ENCODE assay signal across 27 mouse cellular contexts in genomic region chr6:124790121-124790520, GRCm38 (mm10). TPM values are rescaled to one million over a fixed set of nuclear protein-coding genes. Genes with fewer than 3 reads are reported as not detected.
DNase-seq lines count a peak whose midpoint lies in the region; ATAC-seq and TF ChIP-seq lines count a peak whose summit lies in the region.
"Had no signal": no experiment of that assay in that cellular context is flagged by ENCODE, and none has a peak within 500 bp of the region (broad histone marks: within the 10 kb centered on the region; RNA-seq: fewer than 3 reads in every experiment).

No protein-coding gene starts in this region.

- no peak overlapping the region for H3K9ac ChIP-seq in kidney, embryonic 15.5 days
- H3K9ac ChIP-seq in midbrain, embryonic 11.5 days (ENCODE audit: low read length): no peak overlapping the region
- H3K9ac ChIP-seq in midbrain, embryonic 14.5 days (replicated peaks; ENCODE audit: low read length): no peak overlapping the region
- H3K9ac ChIP-seq in embryonic facial prominence, embryonic 15.5 days: no peak overlapping the region
- H3K9ac ChIP-seq in stomach, postnatal 0 days (ENCODE audit: low read length): no peak overlapping the region
- no peak overlapping the region for H3K9ac ChIP-seq in forebrain, embryonic 13.5 days
- H3K9ac ChIP-seq: heart, embryonic 15.5 days; intestine, embryonic 15.5 days; limb, embryonic 13.5 days; neural tube, embryonic 12.5 days had no signal

- TF ChIP-seq CTCF in stomach, postnatal 0 days (IDR thresholded peaks at IDR 0.05; ENCODE audit: low read depth): no peak

- H3K4me1 ChIP-seq in kidney, embryonic 15.5 days: peaks cover 17% of the 10 kb centered on the region
- no peaks in the 10 kb centered on the region for H3K4me1 ChIP-seq in midbrain, embryonic 11.5 days (ENCODE audit: control insufficient read depth, insufficient read depth, low read length)
- H3K4me1 ChIP-seq in midbrain, embryonic 14.5 days (ENCODE audit: control insufficient read depth, insufficient read depth, low read length): no peaks in the 10 kb centered on the region
- no peaks in the 10 kb centered on the region for H3K4me1 ChIP-seq in embryonic facial prominence, embryonic 15.5 days
- no peaks in the 10 kb centered on the region for H3K4me1 ChIP-seq in stomach, postnatal 0 days (replicated peaks; ENCODE audit: control insufficient read depth, insufficient read depth)
- no peaks in the 10 kb centered on the region for H3K4me1 ChIP-seq in forebrain, embryonic 13.5 days
- H3K4me1 ChIP-seq: heart, embryonic 10.5 days; heart, embryonic 15.5 days; intestine, embryonic 15.5 days; limb, embryonic 13.5 days; neural tube, embryonic 12.5 days had no signal

- no peaks in the 10 kb centered on the region for H3K36me3 ChIP-seq in kidney, embryonic 15.5 days
- H3K36me3 ChIP-seq in midbrain, embryonic 11.5 days (ENCODE audit: control insufficient read depth, insufficient read depth, low read length): no peaks in the 10 kb centered on the region
- no peaks in the 10 kb centered on the region for H3K36me3 ChIP-seq in midbrain, embryonic 14.5 days (ENCODE audit: control insufficient read depth, insufficient read depth, low read length)
- no peaks in the 10 kb centered on the region for H3K36me3 ChIP-seq in embryonic facial prominence, embryonic 15.5 days
- H3K36me3 ChIP-seq in stomach, postnatal 0 days (ENCODE audit: control insufficient read depth, insufficient read depth, low read length): no peaks in the 10 kb centered on the region
- H3K36me3 ChIP-seq in forebrain, embryonic 13.5 days (ENCODE audit: poor library complexity, severe bottlenecking): no peaks in the 10 kb centered on the region
- H3K36me3 ChIP-seq: heart, embryonic 10.5 days; heart, embryonic 15.5 days; intestine, embryonic 15.5 days; limb, embryonic 13.5 days; midbrain, embryonic 10.5 days; neural tube, embryonic 12.5 days had no signal

- WGBS in kidney, embryonic 15.5 days: 29% methylated on average over 4 of the region's 4 CpGs
- WGBS in midbrain, embryonic 11.5 days: 81% methylated on average over 4 of the region's 4 CpGs
- 80% methylated on average over 4 of the region's 4 CpGs for WGBS in midbrain, embryonic 14.5 days
- 18% methylated on average over 4 of the region's 4 CpGs for WGBS in embryonic facial prominence, embryonic 15.5 days
- WGBS in stomach, postnatal 0 days: 45% methylated on average over 4 of the region's 4 CpGs
- WGBS in forebrain, embryonic 13.5 days: 80% methylated on average over 4 of the region's 4 CpGs

- H3K27me3 ChIP-seq in kidney, embryonic 15.5 days: no peaks in the 10 kb centered on the region
- H3K27me3 ChIP-seq in midbrain, embryonic 11.5 days (ENCODE audit: control insufficient read depth, insufficient read depth, low read length): no peaks in the 10 kb centered on the region
- no peaks in the 10 kb centered on the region for H3K27me3 ChIP-seq in midbrain, embryonic 14.5 days (ENCODE audit: control insufficient read depth, insufficient read depth, low read length)
- H3K27me3 ChIP-seq in embryonic facial prominence, embryonic 15.5 days: no peaks in the 10 kb centered on the region
- no peaks in the 10 kb centered on the region for H3K27me3 ChIP-seq in stomach, postnatal 0 days (ENCODE audit: control insufficient read depth, insufficient read depth, low read length)
- no peaks in the 10 kb centered on the region for H3K27me3 ChIP-seq in forebrain, embryonic 13.5 days
- H3K27me3 ChIP-seq: heart, embryonic 15.5 days; intestine, embryonic 15.5 days; limb, embryonic 13.5 days; neural tube, embryonic 12.5 days had no signal

- 0 out of 2 replicates have a peak, but pooled peaks have one; percentile 49 for ATAC-seq in kidney, embryonic 15.5 days (replicated peaks; ENCODE audit: low FRiP score)
- ATAC-seq in midbrain, embryonic 11.5 days (ENCODE audit: low FRiP score): no peak
- no peak for ATAC-seq in midbrain, embryonic 14.5 days (ENCODE audit: low FRiP score, low TSS enrichment)
- no peak for ATAC-seq in embryonic facial prominence, embryonic 15.5 days (ENCODE audit: insufficient number of reproducible peaks, low FRiP score, low TSS enrichment, low read depth)
- peak; percentile 58; the same call in 1 of the 2 replicates for ATAC-seq in stomach, postnatal 0 days (ENCODE audit: low FRiP score, low TSS enrichment)
- ATAC-seq in forebrain, embryonic 13.5 days: no peak
- ATAC-seq: hindbrain, embryonic 16.5 days; intestine, embryonic 15.5 days had no signal

- H3K4me3 ChIP-seq in kidney, embryonic 15.5 days (replicated peaks): no peak overlapping the region
- no peak overlapping the region for H3K4me3 ChIP-seq in midbrain, embryonic 11.5 days (ENCODE audit: low read depth, low read length)
- H3K4me3 ChIP-seq in midbrain, embryonic 14.5 days (replicated peaks; ENCODE audit: low read depth, low read length): no peak overlapping the region
- no peak overlapping the region for H3K4me3 ChIP-seq in embryonic facial prominence, embryonic 15.5 days (replicated peaks)
- H3K4me3 ChIP-seq in stomach, postnatal 0 days (ENCODE audit: low read depth, low read length): no peak overlapping the region
- H3K4me3 ChIP-seq in forebrain, embryonic 13.5 days: no peak overlapping the region
- H3K4me3 ChIP-seq: erythroblast, embryonic 14.5 days; heart, embryonic 10.5 days; heart, embryonic 15.5 days; intestine, embryonic 15.5 days; layer of hippocampus, adult 2 months; left cerebral cortex, adult 2 months; limb, embryonic 13.5 days; midbrain, embryonic 10.5 days; myocyte; neural tube, embryonic 12.5 days had no signal

- peak overlapping the region; percentile 73 for H3K27ac ChIP-seq in kidney, embryonic 15.5 days
- no peak overlapping the region for H3K27ac ChIP-seq in midbrain, embryonic 11.5 days (ENCODE audit: low read depth, low read length)
- no peak overlapping the region for H3K27ac ChIP-seq in midbrain, embryonic 14.5 days (replicated peaks; ENCODE audit: low read depth, low read length)
- peak overlapping the region; percentile 13; the same call in 1 of the 2 replicates for H3K27ac ChIP-seq in embryonic facial prominence, embryonic 15.5 days (replicated peaks)
- no peak overlapping the region for H3K27ac ChIP-seq in stomach, postnatal 0 days (replicated peaks)
- H3K27ac ChIP-seq in forebrain, embryonic 13.5 days: no peak overlapping the region
- H3K27ac ChIP-seq: heart, embryonic 10.5 days; heart, embryonic 15.5 days; intestine, embryonic 15.5 days; layer of hippocampus, adult 2 months; left cerebral cortex, adult 2 months; limb, embryonic 13.5 days; midbrain, embryonic 10.5 days; neural tube, embryonic 12.5 days had no signal

- no peak overlapping the region for H3K4me2 ChIP-seq in kidney, embryonic 15.5 days
- no peak overlapping the region for H3K4me2 ChIP-seq in midbrain, embryonic 11.5 days
- no peak overlapping the region for H3K4me2 ChIP-seq in midbrain, embryonic 14.5 days (ENCODE audit: low read length)
- H3K4me2 ChIP-seq in embryonic facial prominence, embryonic 15.5 days (replicated peaks): no peak overlapping the region
- no peak overlapping the region for H3K4me2 ChIP-seq in stomach, postnatal 0 days (replicated peaks; ENCODE audit: low read depth)
- no peak overlapping the region for H3K4me2 ChIP-seq in forebrain, embryonic 13.5 days
- H3K4me2 ChIP-seq: heart, embryonic 15.5 days; intestine, embryonic 15.5 days; limb, embryonic 13.5 days; liver, embryonic 11.5 days; neural tube, embryonic 12.5 days had no signal

- no peak for TF ChIP-seq EP300 in stomach, postnatal 0 days (optimal IDR thresholded peaks at IDR 0.05)

- DNase-seq in kidney, adult 9 months: no peak
- DNase-seq in midbrain, embryonic 11.5 days (ENCODE audit: low spot score, missing footprints): peak; percentile 47
- DNase-seq in midbrain, embryonic 14.5 days: no peak
- DNase-seq in stomach, postnatal 0 days (ENCODE audit: low spot score): no peak
- no peak for DNase-seq in spleen, postnatal 10 days (ENCODE audit: low spot score in 2 of 2)
- DNase-seq: adrenal gland, adult 8-10 months; B cell, adult 2 months; gastrocnemius, postnatal 14 days; kidney, postnatal 14 days; lung, postnatal 10 days; thymus, postnatal 14 days had no signal

- no peaks in the 10 kb centered on the region for H3K9me3 ChIP-seq in kidney, embryonic 15.5 days (replicated peaks)
- no peaks in the 10 kb centered on the region for H3K9me3 ChIP-seq in midbrain, embryonic 11.5 days (ENCODE audit: control insufficient read depth, low read length)
- no peaks in the 10 kb centered on the region for H3K9me3 ChIP-seq in midbrain, embryonic 14.5 days (ENCODE audit: control insufficient read depth, low read length)
- H3K9me3 ChIP-seq in embryonic facial prominence, embryonic 15.5 days (replicated peaks): no peaks in the 10 kb centered on the region
- no peaks in the 10 kb centered on the region for H3K9me3 ChIP-seq in stomach, postnatal 0 days (ENCODE audit: control insufficient read depth, low read length)
- H3K9me3 ChIP-seq in forebrain, embryonic 13.5 days (replicated peaks): no peaks in the 10 kb centered on the region
- H3K9me3 ChIP-seq: heart, embryonic 10.5 days; heart, embryonic 15.5 days; intestine, embryonic 15.5 days; limb, embryonic 13.5 days; midbrain, embryonic 10.5 days; neural tube, embryonic 12.5 days had no signal

RNA-seq across cellular contexts. Expression of gene Lrrc23, which starts 10.6 kb away (rescaled TPM):
- polyA plus RNA-seq in kidney, embryonic 15.5 days (2015; fragmentation: Nextera tagmentation; extraction: Ambion mirVana): 0.37 and 0.90 TPM in 2 replicates
- polyA plus RNA-seq in midbrain, embryonic 11.5 days (2014; fragmentation: Nextera tagmentation; extraction: Ambion mirVana): 1.1 and 1.8 TPM in 2 replicates
- polyA plus RNA-seq in midbrain, embryonic 14.5 days (2014; fragmentation: Nextera tagmentation; extraction: Ambion mirVana): 1.4 and 3.2 TPM in 2 replicates
- 26.7 and 47.5 TPM in 2 replicates for polyA plus RNA-seq in embryonic facial prominence, embryonic 15.5 days (2015; fragmentation: Nextera tagmentation; extraction: Ambion mirVana)
- 0.19 and 0.28 TPM in 2 replicates for polyA plus RNA-seq in stomach, postnatal 0 days (2015; fragmentation: Nextera tagmentation; extraction: Ambion mirVana)
- 3.6 and 5.9 TPM in 2 replicates for polyA plus RNA-seq in forebrain, embryonic 13.5 days (2015; fragmentation: Nextera tagmentation; extraction: Ambion mirVana)
- polyA plus RNA-seq: erythroblast, embryonic 14.5 days; liver, embryonic 16.5 days had no signal

RNA-seq across cellular contexts. Expression of gene Spsb2, which starts 18.3 kb away (rescaled TPM):
- polyA plus RNA-seq in kidney, embryonic 15.5 days (2015; fragmentation: Nextera tagmentation; extraction: Ambion mirVana): 15.3 and 18.2 TPM in 2 replicates
- 3.7 and 4.8 TPM in 2 replicates for polyA plus RNA-seq in midbrain, embryonic 11.5 days (2014; fragmentation: Nextera tagmentation; extraction: Ambion mirVana)
- 5.9 and 6.3 TPM in 2 replicates for polyA plus RNA-seq in midbrain, embryonic 14.5 days (2014; fragmentation: Nextera tagmentation; extraction: Ambion mirVana)
- polyA plus RNA-seq in embryonic facial prominence, embryonic 15.5 days (2015; fragmentation: Nextera tagmentation; extraction: Ambion mirVana): 16.4 and 17.5 TPM in 2 replicates
- 18.8 and 18.9 TPM in 2 replicates for polyA plus RNA-seq in stomach, postnatal 0 days (2015; fragmentation: Nextera tagmentation; extraction: Ambion mirVana)
- polyA plus RNA-seq in forebrain, embryonic 13.5 days (2015; fragmentation: Nextera tagmentation; extraction: Ambion mirVana): 5.1 and 5.3 TPM in 2 replicates

RNA-seq across cellular contexts. Expression of gene Eno2, which starts 20.6 kb away (rescaled TPM):
- polyA plus RNA-seq in kidney, embryonic 15.5 days (2015; fragmentation: Nextera tagmentation; extraction: Ambion mirVana): 10.5 and 12.4 TPM in 2 replicates
- 4.5 and 6.6 TPM in 2 replicates for polyA plus RNA-seq in midbrain, embryonic 11.5 days (2014; fragmentation: Nextera tagmentation; extraction: Ambion mirVana)
- 64.3 and 83.3 TPM in 2 replicates for polyA plus RNA-seq in midbrain, embryonic 14.5 days (2014; fragmentation: Nextera tagmentation; extraction: Ambion mirVana)
- 11.8 and 12.7 TPM in 2 replicates for polyA plus RNA-seq in embryonic facial prominence, embryonic 15.5 days (2015; fragmentation: Nextera tagmentation; extraction: Ambion mirVana)
- 4.3 and 5.1 TPM in 2 replicates for polyA plus RNA-seq in stomach, postnatal 0 days (2015; fragmentation: Nextera tagmentation; extraction: Ambion mirVana)
- polyA plus RNA-seq in forebrain, embryonic 13.5 days (2015; fragmentation: Nextera tagmentation; extraction: Ambion mirVana): 15.4 and 19.4 TPM in 2 replicates
- polyA plus RNA-seq: erythroblast, embryonic 14.5 days had no signal

RNA-seq across cellular contexts. Expression of gene Tpi1, which starts 24.0 kb away (rescaled TPM):
- polyA plus RNA-seq in kidney, embryonic 15.5 days (2015; fragmentation: Nextera tagmentation; extraction: Ambion mirVana): 717 and 755 TPM in 2 replicates
- 619 and 639 TPM in 2 replicates for polyA plus RNA-seq in midbrain, embryonic 11.5 days (2014; fragmentation: Nextera tagmentation; extraction: Ambion mirVana)
- 343 and 349 TPM in 2 replicates for polyA plus RNA-seq in midbrain, embryonic 14.5 days (2014; fragmentation: Nextera tagmentation; extraction: Ambion mirVana)
- polyA plus RNA-seq in embryonic facial prominence, embryonic 15.5 days (2015; fragmentation: Nextera tagmentation; extraction: Ambion mirVana): 779 and 809 TPM in 2 replicates
- 463 and 465 TPM in 2 replicates for polyA plus RNA-seq in stomach, postnatal 0 days (2015; fragmentation: Nextera tagmentation; extraction: Ambion mirVana)
- 467 and 491 TPM in 2 replicates for polyA plus RNA-seq in forebrain, embryonic 13.5 days (2015; fragmentation: Nextera tagmentation; extraction: Ambion mirVana)

RNA-seq across cellular contexts. Expression of gene Atn1, which starts 33.8 kb away (rescaled TPM):
- polyA plus RNA-seq in kidney, embryonic 15.5 days (2015; fragmentation: Nextera tagmentation; extraction: Ambion mirVana): 17.0 and 17.7 TPM in 2 replicates
- 8.2 and 8.4 TPM in 2 replicates for polyA plus RNA-seq in midbrain, embryonic 11.5 days (2014; fragmentation: Nextera tagmentation; extraction: Ambion mirVana)
- polyA plus RNA-seq in midbrain, embryonic 14.5 days (2014; fragmentation: Nextera tagmentation; extraction: Ambion mirVana): 24.4 and 32.3 TPM in 2 replicates
- 20.1 and 21.0 TPM in 2 replicates for polyA plus RNA-seq in embryonic facial prominence, embryonic 15.5 days (2015; fragmentation: Nextera tagmentation; extraction: Ambion mirVana)
- 6.6 and 6.9 TPM in 2 replicates for polyA plus RNA-seq in stomach, postnatal 0 days (2015; fragmentation: Nextera tagmentation; extraction: Ambion mirVana)
- polyA plus RNA-seq in forebrain, embryonic 13.5 days (2015; fragmentation: Nextera tagmentation; extraction: Ambion mirVana): 17.7 and 19.8 TPM in 2 replicates

Comparison
In these comparisons a context has a peak if more than half of its experiments do, and no peak if none do; other contexts are left out.
1. ATAC-seq: peak in kidney, embryonic 15.5 days (single experiment) and stomach, postnatal 0 days (single experiment); none in midbrain, embryonic 11.5 days (single experiment), midbrain, embryonic 14.5 days (single experiment), embryonic facial prominence, embryonic 15.5 days (single experiment) and forebrain, embryonic 13.5 days (single experiment).
2. H3K27ac ChIP-seq: peak in kidney, embryonic 15.5 days (single experiment) and embryonic facial prominence, embryonic 15.5 days (single experiment); none in midbrain, embryonic 11.5 days (single experiment), midbrain, embryonic 14.5 days (single experiment), stomach, postnatal 0 days (single experiment) and forebrain, embryonic 13.5 days (single experiment).